Mouse (Mus musculus): ENCODE results near the gene Ppp4r3a. TPM values are rescaled to one million over a fixed set of nuclear protein-coding genes. Genes with fewer than 3 reads are reported as not detected.
"Not testable (repeated sequence)": the region's sequence is repeated elsewhere in the genome, so short reads cannot be mapped to it uniquely, and the experiment has no call there.

The Ppp4r3a gene
- total RNA-seq (2021): 10 to 100 TPM; 35.6 to 46.1 TPM

- intact Hi-C loops (cut with DNase I): no loop called here
- peak; percentile 96 to 98 for DNase-seq (ENCODE audit: low spot score in 2 of 2)
Observed at GRCm38 (mm10) chr12:101083076-101083838, at the start of gene Ppp4r3a. Gene Ppp4r3a, minus strand, starts transcription at chr12:101083702.

GRCm38 (mm10) chr12:101123013-101123412 lies 39.5 kb upstream of the Ppp4r3a start:
- intact Hi-C loops (cut with DNase I): loop anchor here (5.0 to 10.0 kb wide), 3 partner anchors 242 to 754 kb away; no protein-coding TSS in a partner anchor

GRCm38 (mm10) chr12:101122066-101122465 lies 38.6 kb upstream of the Ppp4r3a start:
- intact Hi-C loops (cut with DNase I): loop anchor here (5.0 to 10.0 kb wide), 3 partner anchors 243 to 755 kb away; no protein-coding TSS in a partner anchor
- DNase-seq (ENCODE audit: low spot score in 2 of 2): not testable (repeated sequence)

More at GRCm38 (mm10) chr12:101123013-101123412, 39.5 kb upstream of the Ppp4r3a start:
- no peak for DNase-seq (ENCODE audit: low spot score in 2 of 2)

- intact Hi-C loops (cut with DNase I); DNase-seq (ENCODE audit: low spot score in 2 of 2): not testable (repeated sequence)
Observed at GRCm38 (mm10) chr12:101109794-101110585, 26.5 kb upstream of the Ppp4r3a start.

- intact Hi-C loops (cut with DNase I): no loop called here
- no peak for DNase-seq (ENCODE audit: low spot score in 2 of 2)
Observed at GRCm38 (mm10) chr12:101107722-101108121, 24.2 kb upstream of the Ppp4r3a start.

GRCm38 (mm10) chr12:101105571-101105970 lies 22.1 kb upstream of the Ppp4r3a start:
- intact Hi-C loops (cut with DNase I): no loop called here
- DNase-seq (ENCODE audit: low spot score in 2 of 2): no peak

- DNase-seq (ENCODE audit: low spot score in 2 of 2): no peak
- intact Hi-C loops (cut with DNase I): no loop called here
Observed at GRCm38 (mm10) chr12:101102648-101103047, 19.1 kb upstream of the Ppp4r3a start.

- DNase-seq (ENCODE audit: low spot score in 2 of 2); intact Hi-C loops (cut with DNase I): not testable (repeated sequence)
Observed at GRCm38 (mm10) chr12:101093678-101094077, 10.2 kb upstream of the Ppp4r3a start.

GRCm38 (mm10) chr12:101089955-101090354 lies 6.5 kb upstream of the Ppp4r3a start:
- no peak for DNase-seq (ENCODE audit: low spot score in 2 of 2)
- intact Hi-C loops (cut with DNase I): no loop called here

- intact Hi-C loops (cut with DNase I): no loop called here
- DNase-seq (ENCODE audit: low spot score in 2 of 2): no peak
Observed at GRCm38 (mm10) chr12:101087406-101087805, 3.9 kb upstream of the Ppp4r3a start.

- DNase-seq (ENCODE audit: low spot score in 2 of 2): no peak
- intact Hi-C loops (cut with DNase I): no loop called here
Observed at GRCm38 (mm10) chr12:101084881-101085666, 1.6 kb upstream of the Ppp4r3a start.

GRCm38 (mm10) chr12:101084237-101084636 lies 735 bp upstream of the Ppp4r3a start:
- DNase-seq (ENCODE audit: low spot score in 2 of 2): no peak
- intact Hi-C loops (cut with DNase I): no loop called here

GRCm38 (mm10) chr12:101083839-101084195 lies 315 bp upstream of the Ppp4r3a start:
- DNase-seq (ENCODE audit: low spot score in 2 of 2): no peak
- intact Hi-C loops (cut with DNase I): no loop called here

GRCm38 (mm10) chr12:101082296-101083075 lies 1.0 kb downstream of the Ppp4r3a start:
- intact Hi-C loops (cut with DNase I): no loop called here
- DNase-seq (ENCODE audit: low spot score in 2 of 2): no peak

GRCm38 (mm10) chr12:101077955-101078354 lies 5.5 kb downstream of the Ppp4r3a start:
- intact Hi-C loops (cut with DNase I): no loop called here
- DNase-seq (ENCODE audit: low spot score in 2 of 2): no peak

GRCm38 (mm10) chr12:101075433-101075832 lies 8.1 kb downstream of the Ppp4r3a start:
- intact Hi-C loops (cut with DNase I): no loop called here
- DNase-seq (ENCODE audit: low spot score in 2 of 2): no peak

- no peak for DNase-seq (ENCODE audit: low spot score in 2 of 2)
- intact Hi-C loops (cut with DNase I): no loop called here
Observed at GRCm38 (mm10) chr12:101074821-101075429, 8.6 kb downstream of the Ppp4r3a start.

GRCm38 (mm10) chr12:101069813-101070212 lies 13.7 kb downstream of the Ppp4r3a start:
- intact Hi-C loops (cut with DNase I): no loop called here
- no peak for DNase-seq (ENCODE audit: low spot score in 2 of 2)

GRCm38 (mm10) chr12:101066329-101066728 lies 17.2 kb downstream of the Ppp4r3a start:
- intact Hi-C loops (cut with DNase I): no loop called here

More at GRCm38 (mm10) chr12:101066329-101066728, 17.2 kb downstream of the Ppp4r3a start:
- no peak for DNase-seq (ENCODE audit: low spot score in 2 of 2)
